Mouse (Mus musculus): ENCODE results near the gene Rab20.

GRCm38 (mm10) chr8:11414304-11414703 is 64.2 kb downstream of the Rab20 start:
- no peak for TF ChIP-seq POLR2A (IDR thresholded peaks at IDR 0.05; ENCODE audit: low read depth, low read length)
- TF ChIP-seq CTCF (IDR thresholded peaks at IDR 0.05; ENCODE audit: borderline replicate concordance, insufficient read depth, low read length) = no peak
